Mouse (Mus musculus) kidney, adult 2 months (tissue): ENCODE data around the gene Gm17349.

Experiments
- CTCF ChIP-seq: fragments of 200-500 bp; conservative IDR thresholded peaks from 2 replicates; pipeline ENCODE4 v1.5.1; 2011; ENCODE audit warnings: low read depth, mild to moderate bottlenecking, control low read depth, low read length, moderate library complexity, mixed read lengths; ENCODE audit not compliant: insufficient read depth, insufficient read length
- POLR2A ChIP-seq: fragments of 200-500 bp; IDR thresholded peaks from one replicate; pipeline ENCODE4 v1.6.1; 2011; ENCODE audit warnings: low read depth, low read length, control low read depth

DNA sequence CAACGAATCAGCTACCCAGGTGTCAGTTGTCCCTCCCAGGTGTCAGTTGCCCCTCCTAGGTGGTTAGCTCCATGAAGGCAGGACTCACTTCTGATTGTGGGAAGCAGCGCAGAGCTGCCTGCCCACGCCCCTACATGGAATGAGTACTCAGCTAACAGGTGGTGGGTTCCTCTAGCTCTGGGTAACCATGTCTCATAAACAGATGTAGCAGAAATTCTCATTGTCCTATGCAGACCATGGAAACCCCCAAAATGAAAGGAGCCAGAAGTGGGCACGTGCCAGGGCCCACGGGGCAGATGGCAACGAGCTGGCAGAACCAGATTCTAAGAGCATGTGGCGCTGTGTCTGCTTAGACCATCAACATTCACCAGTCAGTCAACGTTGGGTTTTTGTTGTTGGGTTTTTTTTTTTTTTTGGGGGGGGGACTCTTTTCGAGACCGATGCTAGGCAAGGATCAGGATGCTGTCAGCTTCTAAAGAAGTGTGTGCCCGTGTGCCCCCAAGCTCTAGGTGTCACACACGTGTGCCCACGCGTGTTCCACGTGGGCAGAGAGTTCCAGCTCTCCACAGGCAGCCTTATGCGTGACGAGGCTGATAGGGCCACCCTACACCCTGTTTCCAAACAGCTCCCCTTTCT lies 41.2 kb downstream of the Gm17349 start:
- TF ChIP-seq CTCF = no peak
- TF ChIP-seq POLR2A = no peak
